Mouse (Mus musculus) left cerebral cortex, adult 2 months (tissue): ENCODE measurements around the gene Armh3. TPM values are rescaled to one million over a fixed set of nuclear protein-coding genes. Genes with fewer than 3 reads are reported as not detected.
"Not testable (repeated sequence)": the region's sequence is repeated elsewhere in the genome, so short reads cannot be mapped to it uniquely, and the experiment has no call there.

Experiments used
- DNase-seq, 2 experiments: peaks; one replicate each; pipeline ENCODE4 v3.0.0; 2021 to 2022; ENCODE audit warnings: low spot score in 2 of 2, mixed read lengths in 1 of 2; ENCODE audit errors: extremely low spot score in 1 of 2
- H3K27ac ChIP-seq: fragments of 200-600 bp; 2 replicates; pipeline ENCODE4 v1.8.1; 2022
- H3K4me3 ChIP-seq: fragments of 200-600 bp; 2 replicates; pipeline ENCODE4 v1.8.1; 2022
- CTCF ChIP-seq: fragments of 200-600 bp; IDR thresholded peaks from 2 replicates; pipeline ENCODE4 v1.8.1; 2022; ENCODE audit warnings: antibody characterized with exemption, mild to moderate bottlenecking, moderate library complexity
- intact Hi-C: fragments of 180-260 bp; cut with DNase I; formaldehyde crosslinking; loops from one replicate; pipeline ENCODE4 v1.15.1; 2025
- total RNA-seq, 2 experiments: library from RNA; stranded (reverse); gene quantifications; 2 replicates each; pipeline ENCODE4 v1.2.3; 2021

The Armh3 gene
- total RNA-seq, 2 experiments from 2014 or later = 19.4 to 20.9 TPM

GRCm38 (mm10) chr19:45811028-45811674 is 187.1 kb downstream of the Armh3 start:
- intact Hi-C loops = no loop called here
- no peak for DNase-seq
- TF ChIP-seq CTCF = no peak
- no peak overlapping the region for H3K4me3 ChIP-seq
- no peak overlapping the region for H3K27ac ChIP-seq

GRCm38 (mm10) chr19:45807732-45808131 is 190.6 kb downstream of the Armh3 start:
- no peak overlapping the region for H3K27ac ChIP-seq
- DNase-seq = no peak
- no peak for TF ChIP-seq CTCF
- no peak overlapping the region for H3K4me3 ChIP-seq
- intact Hi-C loops = no loop called here

- DNase-seq, H3K4me3 ChIP-seq, intact Hi-C loops, H3K27ac ChIP-seq: not testable (repeated sequence)
These were observed 192.5 kb downstream of the Armh3 start for GRCm38 (mm10) chr19:45805817-45806216.

GRCm38 (mm10) chr19:45804593-45805368 is 193.5 kb downstream of the Armh3 start:
- no peak for DNase-seq
- intact Hi-C loops = no loop called here
- peak; percentile 76 for TF ChIP-seq CTCF
- Histone ChIP-seq H3K4me3 (no peak overlapping the region), H3K27ac (no peak overlapping the region)

GRCm38 (mm10) chr19:45803408-45803807 is 194.9 kb downstream of the Armh3 start:
- no peak for TF ChIP-seq CTCF
- H3K4me3 ChIP-seq = no peak overlapping the region
- no peak for DNase-seq
- intact Hi-C loops = no loop called here
- no peak overlapping the region for H3K27ac ChIP-seq

GRCm38 (mm10) chr19:45802702-45803101 is 195.6 kb downstream of the Armh3 start:
- no peak for DNase-seq
- intact Hi-C loops = no loop called here
- H3K4me3 ChIP-seq = no peak overlapping the region
- no peak for TF ChIP-seq CTCF
- H3K27ac ChIP-seq = no peak overlapping the region

GRCm38 (mm10) chr19:45796879-45797278 is 201.4 kb downstream of the Armh3 start:
- no peak for DNase-seq
- intact Hi-C loops = no loop called here
- Histone ChIP-seq H3K27ac (no peak overlapping the region), H3K4me3 (no peak overlapping the region)
- no peak for TF ChIP-seq CTCF

- TF ChIP-seq CTCF = no peak
- intact Hi-C loops = no loop called here
- H3K27ac ChIP-seq = no peak overlapping the region
- DNase-seq = no peak
- H3K4me3 ChIP-seq = no peak overlapping the region
These were observed 202.2 kb downstream of the Armh3 start for GRCm38 (mm10) chr19:45796061-45796556.

GRCm38 (mm10) chr19:45795406-45795944 is 202.8 kb downstream of the Armh3 start:
- intact Hi-C loops = no loop called here
- Histone ChIP-seq H3K27ac (no peak overlapping the region), H3K4me3 (no peak overlapping the region)
- TF ChIP-seq CTCF = no peak
- DNase-seq = no peak

GRCm38 (mm10) chr19:45794718-45795117 is 203.6 kb downstream of the Armh3 start:
- no peak for DNase-seq
- no peak overlapping the region for H3K4me3 ChIP-seq
- intact Hi-C loops = no loop called here
- H3K27ac ChIP-seq = no peak overlapping the region
- TF ChIP-seq CTCF = no peak

GRCm38 (mm10) chr19:45792404-45792803 is 205.9 kb downstream of the Armh3 start:
- no peak for TF ChIP-seq CTCF
- intact Hi-C loops = no loop called here
- no peak overlapping the region for H3K4me3 ChIP-seq
- no peak for DNase-seq
- no peak overlapping the region for H3K27ac ChIP-seq
